11 mouse cellular contexts compared by ENCODE assay signal in the genomic region with DNA sequence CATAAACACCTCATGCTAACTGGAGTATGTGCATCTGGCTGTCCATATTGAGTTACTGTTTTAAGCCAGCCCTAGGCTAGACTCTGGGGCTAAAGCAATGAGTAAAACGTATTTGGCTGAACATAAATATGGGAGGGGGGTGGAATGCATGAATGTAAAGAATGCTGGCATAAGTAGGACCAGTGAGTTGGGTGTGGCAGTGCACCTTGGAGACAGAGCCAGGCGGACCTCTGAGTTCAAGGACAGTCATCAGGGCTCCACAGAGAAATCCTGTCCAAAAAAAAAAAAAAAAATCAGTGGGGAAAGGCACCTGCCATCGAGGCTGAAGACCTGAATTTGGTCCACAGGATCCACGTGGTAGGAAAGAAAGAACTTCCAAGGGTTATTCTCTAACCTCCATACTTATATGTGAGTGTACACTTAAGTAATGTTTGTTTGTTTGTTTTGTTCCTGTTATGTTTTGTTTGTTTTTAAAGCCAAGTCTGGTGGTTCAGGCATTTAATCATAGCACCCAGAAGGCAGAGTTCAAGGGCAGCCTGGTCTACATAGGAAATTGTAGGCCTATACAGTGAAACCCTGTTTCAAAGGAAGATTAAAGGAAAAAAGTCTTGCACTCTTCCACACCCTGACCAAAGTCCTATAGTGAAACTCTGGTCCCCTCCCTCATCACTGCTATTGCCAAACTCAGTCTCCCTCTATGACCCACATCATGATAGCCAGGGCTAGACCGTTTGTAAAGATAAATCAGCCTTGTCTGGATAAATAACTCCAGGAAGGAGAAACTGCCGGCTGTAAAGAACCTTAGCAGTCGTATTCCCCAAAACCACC. TPM values are rescaled to one million over a fixed set of nuclear protein-coding genes. Genes with fewer than 3 reads are reported as not detected.
"Had no signal": no experiment of that assay in that cellular context is flagged by ENCODE, and none has a peak within 500 bp of the region (broad histone marks: within the 10 kb centered on the region; RNA-seq: fewer than 3 reads in every experiment).

No protein-coding gene starts in this region.

- H3K36me3 ChIP-seq: limb, embryonic 15.5 days; liver, embryonic 12.5 days; midbrain, embryonic 12.5 days had no signal

- H3K4me3 ChIP-seq: limb, embryonic 15.5 days; liver, embryonic 12.5 days; midbrain, embryonic 12.5 days had no signal

- H3K27ac ChIP-seq: limb, embryonic 15.5 days; liver, embryonic 12.5 days; midbrain, embryonic 12.5 days had no signal

- H3K9me3 ChIP-seq: limb, embryonic 15.5 days; liver, embryonic 12.5 days; midbrain, embryonic 12.5 days had no signal

- H3K4me1 ChIP-seq: limb, embryonic 15.5 days; midbrain, embryonic 12.5 days had no signal

- H3K9ac ChIP-seq: limb, embryonic 15.5 days; liver, embryonic 12.5 days; midbrain, embryonic 12.5 days had no signal

- H3K4me2 ChIP-seq: limb, embryonic 15.5 days; liver, embryonic 12.5 days; midbrain, embryonic 12.5 days had no signal

- DNase-seq: kidney, adult 18-20 months; kidney, postnatal 14 days; lung, postnatal 14 days; right cerebral cortex, adult 18-20 months; right cerebral cortex, postnatal 25 days; thymus, postnatal 25 days had no signal

- ATAC-seq: liver, embryonic 12.5 days; midbrain, embryonic 16.5 days had no signal

RNA-seq across cellular contexts. Expression of a gene that starts 6.1 kb away (rescaled TPM):
- total RNA-seq: megakaryocyte-erythroid progenitor cell, adult 5-6 weeks had no signal
